Mouse (Mus musculus): ENCODE results near the gene 5730596B20Rik.

5730596B20Rik gene

DNA sequence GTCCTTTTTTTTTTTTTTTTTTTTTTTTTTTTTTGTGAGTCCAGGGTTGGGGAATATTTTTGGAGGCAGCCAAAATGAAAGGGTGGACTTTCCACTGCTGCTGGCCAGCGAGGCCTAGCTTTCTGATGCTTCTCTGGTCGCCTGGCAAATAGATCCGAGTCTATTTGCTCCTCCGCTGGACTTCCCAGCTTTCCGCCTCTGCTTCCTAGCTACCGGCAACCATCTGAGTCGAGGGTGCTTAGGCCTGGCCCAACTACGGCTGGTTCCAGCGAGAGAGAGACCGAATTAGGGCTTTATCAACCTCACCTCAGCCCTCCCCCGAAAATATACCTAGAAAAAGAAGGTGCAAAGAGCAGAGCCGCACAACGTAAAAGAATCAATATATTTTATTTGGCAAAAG lies 45.4 kb downstream of the 5730596B20Rik start:
- Histone ChIP-seq H3K36me3 (ENCODE audit: insufficient read depth, low read length) (no peaks in the 10 kb centered on the region), H3K9me3 (ENCODE audit: low read length) (no peaks in the 10 kb centered on the region), H3K4me3 (replicated peaks; ENCODE audit: low read length) (no peak overlapping the region), H3K27me3 (ENCODE audit: insufficient read depth, low read length) (peaks cover 100% of the 10 kb centered on the region), H3K4me1 (replicated peaks; ENCODE audit: low read depth, low read length) (peaks cover 48% of the 10 kb centered on the region)
- no peak for TF ChIP-seq CTCF (conservative IDR thresholded peaks at IDR 0.05; ENCODE audit: low read length)
- no peak for TF ChIP-seq NANOG (IDR thresholded peaks at IDR 0.05; ENCODE audit: borderline replicate concordance, low read length)
- no peak for TF ChIP-seq POU5F1 (IDR thresholded peaks at IDR 0.05; ENCODE audit: borderline replicate concordance, low read length)

DNA sequence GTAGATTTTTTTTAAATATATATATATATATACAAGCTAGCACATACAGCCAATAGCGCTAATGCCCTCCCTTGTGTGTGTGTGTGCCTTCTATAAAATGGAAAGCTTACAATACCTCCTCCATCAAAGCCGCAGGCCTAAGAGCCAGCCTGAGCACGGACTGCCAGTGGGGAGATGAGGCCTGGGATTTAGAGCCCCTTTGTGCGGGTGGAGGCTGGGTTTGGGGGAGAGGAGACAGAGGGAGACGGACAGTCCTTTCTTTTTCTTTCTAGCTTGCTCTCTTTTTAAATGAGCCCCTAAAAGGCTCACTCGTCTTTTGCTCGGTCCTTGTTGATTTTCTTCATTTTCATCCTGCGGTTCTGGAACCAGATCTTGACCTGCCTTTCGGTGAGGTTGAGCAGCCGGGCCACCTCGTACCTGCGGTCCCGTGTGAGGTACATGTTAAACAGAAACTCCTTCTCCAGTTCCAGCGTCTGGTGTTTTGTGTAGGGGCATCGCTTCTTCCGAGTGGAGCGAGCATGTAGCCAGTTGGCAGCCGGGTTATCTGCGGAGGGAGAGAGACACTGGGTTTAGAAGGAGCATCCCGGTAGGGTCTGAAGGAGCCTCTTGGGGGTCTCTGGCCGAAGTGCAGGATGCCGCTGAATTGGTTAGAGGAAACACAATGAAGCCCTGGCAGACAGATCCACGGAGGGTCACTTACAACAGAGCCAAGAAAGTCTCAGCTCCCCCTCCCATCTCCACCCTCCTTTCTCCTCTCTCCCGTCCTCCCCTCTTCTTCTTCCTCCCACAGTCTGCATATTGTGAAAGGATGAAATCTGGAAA lies 46.9 kb downstream of the 5730596B20Rik start:
- H3K9me3 ChIP-seq (ENCODE audit: low read length): no peaks in the 10 kb centered on the region
- no peak overlapping the region for H3K4me3 ChIP-seq (replicated peaks; ENCODE audit: low read length)
- peaks cover 48% of the 10 kb centered on the region for H3K4me1 ChIP-seq (replicated peaks; ENCODE audit: low read depth, low read length)
- TF ChIP-seq POU5F1 (IDR thresholded peaks at IDR 0.05; ENCODE audit: borderline replicate concordance, low read length) (no peak), NANOG (IDR thresholded peaks at IDR 0.05; ENCODE audit: borderline replicate concordance, low read length) (no peak), CTCF (conservative IDR thresholded peaks at IDR 0.05; ENCODE audit: low read length) (no peak)
- H3K36me3 ChIP-seq (ENCODE audit: insufficient read depth, low read length): no peaks in the 10 kb centered on the region
- peaks cover 98% of the 10 kb centered on the region for H3K27me3 ChIP-seq (ENCODE audit: insufficient read depth, low read length)

DNA sequence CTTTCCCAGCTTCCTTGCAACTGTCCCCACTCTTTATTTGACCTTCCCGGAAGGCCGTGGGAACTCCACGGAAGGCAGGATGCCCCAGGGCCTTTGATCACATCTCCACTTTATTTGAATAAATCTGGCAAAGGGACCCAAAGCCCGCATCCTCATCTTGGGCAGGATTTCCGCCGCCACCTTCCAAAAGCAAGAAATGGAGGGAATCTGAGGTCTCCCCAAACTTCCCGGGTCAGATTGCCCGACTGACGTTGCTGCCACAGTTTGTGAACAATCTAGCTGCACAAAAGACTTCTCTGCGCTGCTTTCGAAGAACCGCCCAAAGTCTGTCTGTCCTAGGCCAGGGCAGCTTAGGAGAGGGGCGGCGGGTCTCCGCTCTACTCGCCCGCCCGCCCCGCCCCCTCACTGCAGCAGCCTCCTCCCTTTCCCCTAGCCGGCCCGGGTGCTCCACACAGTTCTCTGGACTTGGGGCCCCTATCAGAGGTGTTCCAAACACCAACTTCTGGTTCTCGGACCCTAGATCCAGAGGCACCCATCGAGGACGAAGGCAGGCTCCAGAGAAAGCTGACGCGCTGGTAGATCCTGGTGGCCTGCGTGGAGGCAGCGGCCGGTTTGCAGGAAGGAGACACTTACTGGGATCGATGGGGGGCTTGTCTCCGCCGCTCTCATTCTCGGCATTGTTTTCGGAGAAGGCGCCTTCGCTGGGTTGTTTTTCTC lies 47.8 kb downstream of the 5730596B20Rik start:
- TF ChIP-seq NANOG (IDR thresholded peaks at IDR 0.05; ENCODE audit: borderline replicate concordance, low read length) (no peak), CTCF (conservative IDR thresholded peaks at IDR 0.05; ENCODE audit: low read length) (no peak), POU5F1 (IDR thresholded peaks at IDR 0.05; ENCODE audit: borderline replicate concordance, low read length) (no peak)
- peaks cover 57% of the 10 kb centered on the region for H3K4me1 ChIP-seq (replicated peaks; ENCODE audit: low read depth, low read length)
- H3K4me3 ChIP-seq (replicated peaks; ENCODE audit: low read length): peak overlapping the region; percentile 71
- no peaks in the 10 kb centered on the region for H3K36me3 ChIP-seq (ENCODE audit: insufficient read depth, low read length)
- H3K9me3 ChIP-seq (ENCODE audit: low read length): no peaks in the 10 kb centered on the region
- peaks cover 98% of the 10 kb centered on the region for H3K27me3 ChIP-seq (ENCODE audit: insufficient read depth, low read length)

DNA sequence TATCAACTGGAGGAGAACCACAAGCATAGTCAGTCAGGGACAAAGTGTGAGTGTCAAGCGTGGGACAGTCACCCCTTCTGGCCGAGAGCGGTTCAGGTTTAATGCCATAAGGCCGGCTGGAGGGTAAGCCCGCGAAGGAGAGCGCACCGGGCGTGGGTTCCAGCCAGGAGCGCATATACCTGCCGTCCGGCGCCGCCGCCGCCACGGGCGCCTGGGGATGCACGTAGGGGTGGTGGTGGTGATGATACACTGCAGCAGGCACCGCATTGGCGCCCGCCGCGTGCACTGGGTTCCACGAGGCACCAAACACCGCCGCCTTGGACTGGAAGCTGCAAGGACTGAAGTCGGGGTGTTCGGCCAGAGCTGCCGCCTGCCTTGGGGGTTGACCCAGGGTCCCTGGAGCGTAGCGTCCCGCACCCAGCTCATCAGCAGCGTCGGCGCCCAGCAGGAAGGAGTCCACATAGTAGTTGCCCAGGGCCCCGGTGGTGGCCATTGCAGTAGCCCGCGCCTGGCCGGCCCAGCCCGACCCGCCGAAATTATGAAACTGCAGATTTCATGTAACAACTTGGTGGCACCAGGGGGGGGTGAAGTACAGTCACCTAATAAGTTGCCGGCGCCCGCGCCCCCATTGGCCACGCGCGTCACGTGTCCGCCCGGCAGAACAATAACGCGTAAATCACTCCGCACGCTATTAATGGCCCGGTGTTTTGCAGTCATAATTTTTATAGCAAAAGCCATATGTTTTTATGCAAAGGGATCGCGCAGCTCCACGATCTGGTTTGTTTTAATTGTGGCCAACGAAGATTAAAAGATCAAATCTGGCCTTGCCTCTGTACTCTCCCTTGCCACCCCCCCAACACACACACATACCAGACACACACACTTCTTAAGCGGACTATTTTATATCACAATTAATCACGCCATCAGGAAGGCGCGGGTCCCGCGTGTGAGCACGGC lies 48.6 kb downstream of the 5730596B20Rik start:
- H3K36me3 ChIP-seq (ENCODE audit: insufficient read depth, low read length): no peaks in the 10 kb centered on the region
- TF ChIP-seq CTCF (conservative IDR thresholded peaks at IDR 0.05; ENCODE audit: low read length) (no peak), POU5F1 (IDR thresholded peaks at IDR 0.05; ENCODE audit: borderline replicate concordance, low read length) (no peak), NANOG (IDR thresholded peaks at IDR 0.05; ENCODE audit: borderline replicate concordance, low read length) (no peak)
- peaks cover 98% of the 10 kb centered on the region for H3K27me3 ChIP-seq (ENCODE audit: insufficient read depth, low read length)
- no peaks in the 10 kb centered on the region for H3K9me3 ChIP-seq (ENCODE audit: low read length)
- peaks cover 60% of the 10 kb centered on the region for H3K4me1 ChIP-seq (replicated peaks; ENCODE audit: low read depth, low read length)
- H3K4me3 ChIP-seq (replicated peaks; ENCODE audit: low read length): peak overlapping the region; percentile 71

DNA sequence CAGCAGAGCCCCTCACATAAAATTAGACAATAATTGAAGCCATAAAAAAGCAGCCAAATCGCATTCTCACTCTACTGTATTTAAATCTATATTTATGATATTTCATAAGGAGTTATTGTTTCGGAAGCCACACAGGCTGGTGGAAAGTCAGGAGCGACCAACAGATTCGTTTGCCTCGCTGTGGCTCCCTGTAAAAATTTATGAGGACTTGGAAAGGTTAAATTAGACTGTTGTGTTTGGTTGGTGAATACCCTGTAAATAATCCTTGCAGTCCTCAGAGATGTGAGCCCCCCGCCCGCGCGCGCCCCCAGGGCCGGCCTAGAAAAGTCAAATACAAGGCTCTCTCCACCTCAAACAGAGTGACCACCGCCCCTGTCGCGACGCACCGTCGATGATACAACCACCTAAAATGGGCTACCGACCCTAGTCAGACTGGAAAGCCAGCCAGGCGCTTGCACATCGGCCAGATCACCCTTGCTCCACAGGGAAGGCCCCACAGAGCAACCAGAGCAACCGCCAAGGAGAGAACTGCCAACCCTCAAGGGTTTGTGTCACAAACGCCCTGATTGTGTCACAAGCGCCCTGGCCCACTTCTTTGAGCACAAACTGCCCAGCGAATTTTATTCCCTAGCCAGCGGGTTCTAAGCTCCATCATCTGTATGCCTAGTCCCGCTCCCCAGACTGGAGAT lies 49.4 kb downstream of the 5730596B20Rik start:
- TF ChIP-seq NANOG (IDR thresholded peaks at IDR 0.05; ENCODE audit: borderline replicate concordance, low read length) (no peak), POU5F1 (IDR thresholded peaks at IDR 0.05; ENCODE audit: borderline replicate concordance, low read length) (no peak), CTCF (conservative IDR thresholded peaks at IDR 0.05; ENCODE audit: low read length) (no peak)
- H3K27me3 ChIP-seq (ENCODE audit: insufficient read depth, low read length): peaks cover 96% of the 10 kb centered on the region
- H3K4me3 ChIP-seq (replicated peaks; ENCODE audit: low read length): no peak overlapping the region
- no peaks in the 10 kb centered on the region for H3K36me3 ChIP-seq (ENCODE audit: insufficient read depth, low read length)
- no peaks in the 10 kb centered on the region for H3K9me3 ChIP-seq (ENCODE audit: low read length)
- peaks cover 55% of the 10 kb centered on the region for H3K4me1 ChIP-seq (replicated peaks; ENCODE audit: low read depth, low read length)

DNA sequence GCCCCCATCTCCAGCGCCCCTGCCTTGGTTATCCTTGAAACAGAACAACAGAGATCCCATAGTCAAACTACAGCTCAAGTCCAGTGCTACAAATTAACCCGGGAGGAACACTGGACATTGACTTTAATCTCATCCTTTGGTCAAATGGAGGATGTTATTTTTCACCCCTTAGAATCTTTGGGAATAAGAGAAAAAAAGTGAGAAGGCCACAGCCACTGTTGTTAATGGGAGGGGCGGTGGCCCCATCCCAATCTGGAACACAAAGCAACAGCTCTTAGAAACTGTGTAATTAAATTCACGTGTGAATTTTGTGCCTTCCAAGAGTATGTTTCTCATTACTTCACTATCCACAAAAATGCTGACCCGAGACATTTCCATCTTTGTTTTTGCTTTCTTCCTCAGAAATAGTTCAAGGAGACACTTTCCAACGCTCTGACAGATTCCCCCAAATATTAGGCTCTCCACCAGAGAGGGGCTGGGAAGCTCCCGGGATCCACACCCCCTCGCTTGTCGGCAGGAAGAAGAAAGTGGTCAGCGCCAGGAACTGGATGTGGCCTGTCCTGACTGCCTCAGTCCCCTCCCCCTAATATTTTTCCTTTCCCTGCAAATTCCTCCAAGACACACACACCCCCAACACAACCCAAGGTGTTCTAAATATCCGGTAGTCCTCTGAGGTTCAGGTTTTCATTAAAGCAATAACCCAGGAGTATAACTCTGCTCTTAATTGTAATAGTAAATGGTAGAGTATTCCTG lies 50.3 kb downstream of the 5730596B20Rik start:
- H3K27me3 ChIP-seq (ENCODE audit: insufficient read depth, low read length): peaks cover 96% of the 10 kb centered on the region
- no peaks in the 10 kb centered on the region for H3K9me3 ChIP-seq (ENCODE audit: low read length)
- peaks cover 56% of the 10 kb centered on the region for H3K4me1 ChIP-seq (replicated peaks; ENCODE audit: low read depth, low read length)
- TF ChIP-seq NANOG (IDR thresholded peaks at IDR 0.05; ENCODE audit: borderline replicate concordance, low read length) (no peak), CTCF (conservative IDR thresholded peaks at IDR 0.05; ENCODE audit: low read length) (no peak), POU5F1 (IDR thresholded peaks at IDR 0.05; ENCODE audit: borderline replicate concordance, low read length) (no peak)
- no peaks in the 10 kb centered on the region for H3K36me3 ChIP-seq (ENCODE audit: insufficient read depth, low read length)
- H3K4me3 ChIP-seq (replicated peaks; ENCODE audit: low read length): no peak overlapping the region
